Mouse (Mus musculus) inflammation-experienced regulatory T-cells, adult 6 months (primary cell): ENCODE results near the gene Klhl35. TPM values are rescaled to one million over a fixed set of nuclear protein-coding genes. Genes with fewer than 3 reads are reported as not detected.

Experiments used
- ATAC-seq: one replicate; pipeline ENCODE4 v1.8.0; 2017
- polyA plus RNA-seq, 3 experiments: library from polyadenylated mRNA; unstranded; fragments of 100-300 nt; shearing (Covaris generic); gene quantifications; one replicate each; pipeline ENCODE4 v1.2.1; 2017

The Klhl35 gene
- under 1 TPM in 1 of 3 experiments, not detected in 2; 0.52 TPM for polyA plus RNA-seq

GRCm38 (mm10) chr7:99465811-99466210 is at the start of gene Klhl35:
TSS of gene Klhl35 (plus strand) at chr7:99466004.
- ATAC-seq, result no peak

GRCm38 (mm10) chr7:99419311-99419710 is 46.5 kb upstream of the Klhl35 start:
- no peak for ATAC-seq

GRCm38 (mm10) chr7:99421006-99421405 is 44.8 kb upstream of the Klhl35 start:
- ATAC-seq, result no peak

- ATAC-seq, result no peak
These were observed 41.2 kb upstream of the Klhl35 start for GRCm38 (mm10) chr7:99424538-99425155.

DNA sequence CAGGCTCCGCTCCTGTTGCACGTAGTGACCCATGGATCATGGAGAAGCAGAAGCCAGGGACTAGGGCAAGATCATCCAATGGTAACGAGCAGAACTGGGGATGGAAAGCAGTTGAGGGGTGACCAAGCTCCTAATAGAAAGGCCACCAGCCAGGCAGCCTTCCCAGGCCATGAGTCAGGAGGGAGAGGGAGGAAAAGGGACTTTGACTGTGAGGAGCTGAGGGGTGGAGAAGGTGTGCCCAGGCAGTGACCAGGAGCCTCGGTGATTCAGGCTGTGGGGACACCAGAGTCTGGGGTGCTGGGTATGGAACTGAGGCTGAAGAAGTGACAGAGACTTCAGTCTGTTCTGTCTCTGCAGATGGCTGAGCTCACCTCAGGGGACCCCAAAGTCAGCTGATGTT is 40.1 kb upstream of the Klhl35 start:
- no peak for ATAC-seq

DNA sequence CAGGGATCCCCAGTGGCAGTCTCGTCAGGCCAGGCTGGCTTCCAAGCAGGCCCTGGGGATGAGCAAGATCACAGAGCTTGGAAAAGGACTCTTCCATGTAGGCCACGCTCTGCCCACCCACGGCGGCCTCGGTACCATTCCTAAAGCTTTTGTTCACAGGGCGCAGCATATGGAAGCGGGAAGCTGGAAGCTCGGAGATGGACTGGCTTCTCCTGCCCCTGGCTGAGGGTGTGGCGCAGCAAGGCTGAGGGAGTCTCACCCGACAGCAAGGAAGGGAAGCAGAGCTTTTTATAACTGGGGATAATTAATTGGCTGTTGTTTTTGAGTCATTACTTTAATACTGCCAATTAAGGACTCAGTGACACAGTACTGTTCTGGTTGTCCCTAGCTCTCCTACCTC is 38.8 kb upstream of the Klhl35 start:
- ATAC-seq, result no peak

DNA sequence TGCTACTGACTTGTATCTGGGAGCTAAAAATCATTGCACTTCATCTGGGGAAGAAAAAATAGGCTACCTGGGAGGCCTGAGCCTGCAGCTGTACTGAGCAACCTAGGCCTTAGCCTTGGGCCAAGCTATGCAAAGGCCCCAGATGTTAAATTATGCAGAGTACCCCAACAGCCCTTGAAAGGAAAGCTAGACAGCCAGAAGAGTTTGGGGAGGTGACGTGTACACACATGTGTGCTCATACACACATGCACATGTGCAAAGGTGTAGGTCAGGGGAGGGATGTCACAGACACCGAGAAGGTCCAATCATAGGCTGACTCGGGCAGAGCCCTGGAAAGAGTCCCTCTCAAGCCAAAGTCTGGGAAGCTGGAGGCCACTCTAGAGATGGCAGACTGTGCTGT is 37.8 kb upstream of the Klhl35 start:
- ATAC-seq, result no peak

DNA sequence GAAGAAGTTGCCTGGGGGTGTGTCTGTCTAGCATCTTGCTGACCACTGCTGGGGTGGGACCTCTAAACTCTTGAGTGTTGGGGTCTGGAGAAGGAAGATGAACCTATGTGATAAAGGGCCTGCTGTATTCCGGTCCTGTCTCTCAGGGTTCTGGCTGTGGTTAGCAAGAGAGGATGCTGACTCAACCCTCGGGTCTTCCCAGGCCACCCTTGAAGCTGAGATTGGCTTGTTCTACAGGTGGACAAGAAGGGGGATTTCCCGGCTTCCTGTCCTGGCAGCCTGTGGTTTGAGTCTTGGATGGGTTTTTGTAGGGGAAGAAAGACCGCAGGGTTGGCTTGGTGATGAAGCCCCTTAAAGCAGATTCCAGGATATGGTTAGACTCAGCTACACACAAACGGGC is 37.0 kb upstream of the Klhl35 start:
- ATAC-seq, result peak; percentile 64

- ATAC-seq, result no peak
These were observed 36.0 kb upstream of the Klhl35 start for GRCm38 (mm10) chr7:99429786-99430185.

DNA sequence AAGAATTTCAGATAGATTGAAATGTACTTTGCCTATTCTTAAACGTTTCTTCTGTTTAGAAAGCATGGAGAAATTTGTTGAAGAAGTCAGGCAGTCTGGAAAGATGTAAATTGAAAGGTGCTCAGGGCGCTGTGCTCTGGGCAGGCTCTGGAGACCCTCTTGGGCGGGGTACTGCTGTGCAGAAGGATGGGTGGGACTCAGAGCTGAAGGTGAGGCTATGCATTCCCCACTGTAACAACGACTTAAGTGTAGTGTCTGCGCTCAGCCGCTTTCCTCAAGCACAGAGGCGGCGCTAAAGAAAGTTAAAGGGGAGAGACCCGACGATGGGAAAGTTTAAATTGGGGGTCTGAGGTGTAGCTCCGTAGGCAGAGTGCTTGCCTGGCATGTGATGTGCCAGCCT is 35.6 kb upstream of the Klhl35 start:
- no peak for ATAC-seq

DNA sequence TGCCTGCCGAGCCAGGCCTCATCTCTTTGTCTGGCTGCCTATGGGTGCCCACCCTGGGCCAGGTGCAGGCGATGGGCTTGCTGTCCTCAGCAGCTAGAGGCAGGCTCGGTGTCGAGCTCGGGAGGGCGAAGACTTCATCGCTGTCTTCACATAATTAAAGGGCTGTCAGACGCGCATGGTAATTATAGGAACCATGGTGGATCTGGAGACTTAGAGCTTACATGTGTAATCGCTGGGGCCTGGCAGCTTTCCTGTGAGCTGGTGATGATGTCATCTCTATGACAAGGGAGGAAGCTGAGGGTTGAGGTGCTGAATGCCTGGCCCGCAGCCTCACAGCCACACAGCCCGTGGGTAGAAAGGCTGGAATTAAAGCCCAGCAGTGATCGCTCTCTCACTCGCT is 33.6 kb upstream of the Klhl35 start:
- peak; percentile 77 for ATAC-seq

DNA sequence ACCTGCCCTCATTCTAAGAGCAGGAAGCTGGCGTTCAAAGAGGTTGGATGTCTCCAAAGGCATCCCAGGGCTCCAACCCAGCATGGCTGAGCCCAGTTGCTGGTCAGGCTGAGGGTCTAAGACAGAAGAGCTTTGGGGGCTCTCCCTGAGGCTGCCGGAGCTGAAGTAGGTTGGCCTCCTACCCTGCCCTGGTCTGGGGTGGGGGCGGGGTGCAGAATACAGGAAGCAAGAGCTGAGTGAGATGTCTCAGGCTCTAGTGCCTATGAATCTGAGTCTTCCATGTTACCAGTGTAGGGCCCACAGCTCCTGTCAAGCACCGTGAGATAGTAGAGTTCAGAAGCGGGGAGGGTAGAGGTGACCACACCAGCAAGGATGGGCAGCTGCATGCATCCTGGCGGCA is 32.9 kb upstream of the Klhl35 start:
- no peak for ATAC-seq

- no peak for ATAC-seq
These were observed 31.0 kb upstream of the Klhl35 start for GRCm38 (mm10) chr7:99434672-99435250.

DNA sequence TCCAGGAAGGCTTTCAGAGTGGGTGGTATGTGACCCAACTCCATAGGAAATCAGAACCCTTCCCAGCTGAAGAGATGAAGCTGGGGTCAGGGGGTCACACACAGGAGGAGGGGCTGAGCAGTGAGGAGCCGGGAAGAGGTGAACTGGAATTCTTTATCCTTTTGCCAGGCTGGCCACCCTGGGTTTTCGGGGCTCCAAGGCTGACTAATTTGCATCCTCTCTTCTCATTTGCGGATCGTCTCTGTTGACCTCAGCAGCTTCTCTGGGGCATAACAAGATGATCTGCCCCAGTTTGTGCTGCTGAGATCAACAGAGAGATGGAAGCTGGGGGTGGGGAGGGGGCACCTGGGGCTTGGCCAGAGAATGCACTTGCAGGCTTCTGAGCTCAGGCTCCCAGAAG is 29.3 kb upstream of the Klhl35 start:
- no peak for ATAC-seq

DNA sequence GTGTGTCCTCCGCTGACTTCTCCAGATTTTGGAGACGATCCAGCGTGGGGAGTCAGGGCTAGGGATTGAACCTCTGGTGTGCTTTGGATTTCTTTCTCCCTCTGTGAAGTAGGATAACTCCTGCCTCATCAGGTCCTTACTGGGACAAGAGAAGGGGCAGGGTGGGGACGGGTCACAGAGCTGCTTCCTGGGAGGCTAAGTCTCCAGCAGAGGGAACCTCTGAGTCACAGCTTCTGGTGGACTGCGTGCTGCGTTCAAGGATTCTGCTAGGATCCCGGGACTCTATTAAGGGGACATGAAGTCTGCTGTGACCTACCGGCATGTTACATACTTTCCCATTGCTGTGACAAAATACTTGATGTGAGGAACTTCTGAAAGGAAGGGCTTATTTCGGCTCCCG is 26.9 kb upstream of the Klhl35 start:
- no peak for ATAC-seq

- no peak for ATAC-seq
These were observed 24.2 kb upstream of the Klhl35 start for GRCm38 (mm10) chr7:99441534-99442072.

- no peak for ATAC-seq
These were observed 22.6 kb upstream of the Klhl35 start for GRCm38 (mm10) chr7:99443164-99443563.

DNA sequence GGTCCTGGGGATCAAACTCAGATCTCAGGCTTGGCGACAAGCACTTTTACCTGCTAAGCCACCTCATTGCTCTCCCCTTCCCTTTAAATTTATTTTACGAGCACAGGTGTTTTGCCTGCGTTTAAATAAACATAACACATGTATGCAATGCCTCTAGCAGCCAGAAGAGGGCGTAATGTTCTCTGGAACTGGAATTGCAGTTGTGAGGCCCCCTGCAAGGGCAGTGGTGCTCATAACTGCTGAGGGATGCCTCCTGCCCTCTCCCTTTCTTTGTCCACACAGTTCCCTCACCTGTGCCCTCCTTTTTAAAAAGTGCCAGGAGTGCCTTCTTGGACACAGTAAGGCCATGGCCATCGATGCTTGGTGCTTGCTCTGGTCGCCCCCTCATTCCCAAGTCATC is 21.8 kb upstream of the Klhl35 start:
- ATAC-seq, result no peak

GRCm38 (mm10) chr7:99445833-99446232 is 20.0 kb upstream of the Klhl35 start:
- no peak for ATAC-seq

- ATAC-seq, result no peak
These were observed 18.5 kb upstream of the Klhl35 start for GRCm38 (mm10) chr7:99447323-99447722.

DNA sequence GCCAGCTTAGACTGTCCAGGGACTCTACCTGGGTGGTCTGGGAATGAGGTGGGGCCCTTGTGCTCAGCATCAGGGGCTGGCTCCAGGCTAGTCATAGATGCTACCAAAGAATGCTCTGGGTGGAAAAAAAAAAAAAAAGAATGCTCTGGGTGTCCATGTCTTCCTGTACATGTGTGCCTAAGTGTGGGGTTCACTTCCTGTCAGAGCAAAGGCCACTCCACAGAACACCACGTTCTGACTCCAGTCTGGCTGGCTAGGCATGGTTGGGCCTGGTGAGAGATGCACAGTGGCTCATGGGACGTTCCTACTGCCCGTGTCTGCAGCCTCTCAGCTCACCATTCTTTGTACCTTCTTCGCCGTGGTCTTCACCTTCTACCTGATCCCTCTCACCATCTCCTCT is 17.2 kb upstream of the Klhl35 start:
- peak; percentile 56 for ATAC-seq

- ATAC-seq, result peak; percentile 64
These were observed 16.7 kb upstream of the Klhl35 start for GRCm38 (mm10) chr7:99449063-99449462.

GRCm38 (mm10) chr7:99449751-99450150 is 16.1 kb upstream of the Klhl35 start:
- no peak for ATAC-seq

- peak; percentile 67 for ATAC-seq
These were observed 15.1 kb upstream of the Klhl35 start for GRCm38 (mm10) chr7:99450703-99451102.

DNA sequence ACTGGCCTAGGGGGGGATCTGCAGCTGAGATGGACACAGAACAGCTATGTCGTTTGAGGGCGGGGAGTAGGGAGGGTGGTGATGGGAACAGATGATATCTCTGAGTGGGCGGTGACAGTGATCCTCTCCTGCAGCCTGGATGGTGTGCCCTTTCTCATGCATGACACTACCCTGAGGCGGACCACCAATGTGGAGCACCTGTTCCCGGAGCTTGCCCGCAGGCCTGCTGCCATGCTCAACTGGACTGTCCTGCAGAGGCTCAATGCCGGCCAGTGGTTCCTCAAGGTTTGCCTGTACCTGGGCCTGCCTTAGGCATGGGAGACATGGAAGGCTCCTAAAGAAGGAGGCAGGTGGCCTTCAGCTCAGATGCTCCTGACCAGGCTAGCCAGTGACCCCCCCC is 12.9 kb upstream of the Klhl35 start:
- ATAC-seq, result no peak
